Mouse (Mus musculus) embryonic facial prominence, embryonic 13.5 days (tissue): Measurements from ENCODE around the gene Erg. TPM values are rescaled to one million over a fixed set of nuclear protein-coding genes. Genes with fewer than 3 reads are reported as not detected.

ENCODE experiments used
- ATAC-seq: fragments of 200-750 bp; cut with Nextera tagmentation; 2 replicates; pipeline ENCODE4 v1.8.0; 2017; ENCODE audit warnings: low read depth; ENCODE audit not compliant: insufficient number of reproducible peaks, insufficient read depth, low FRiP score, low TSS enrichment
- H3K27ac ChIP-seq: fragments of 300-500 bp; sonication (generic); 2 replicates; pipeline ENCODE4 v1.5.1; 2015; ENCODE audit warnings: moderate library complexity, mild to moderate bottlenecking, inconsistent platforms
- H3K27me3 ChIP-seq: fragments of 300-500 bp; sonication (generic); 2 replicates; pipeline ENCODE4 v1.6.1; 2015; ENCODE audit warnings: mild to moderate bottlenecking, inconsistent platforms
- H3K36me3 ChIP-seq: fragments of 300-500 bp; sonication (generic); 2 replicates; pipeline ENCODE4 v1.6.1; 2015; ENCODE audit warnings: mild to moderate bottlenecking, inconsistent platforms
- H3K4me1 ChIP-seq: fragments of 300-500 bp; sonication (generic); 2 replicates; pipeline ENCODE4 v1.6.1; 2015; ENCODE audit warnings: inconsistent platforms
- H3K4me2 ChIP-seq: fragments of 300-500 bp; sonication (generic); 2 replicates; pipeline ENCODE4 v1.6.1; 2015; ENCODE audit warnings: moderate library complexity, mild to moderate bottlenecking, inconsistent platforms
- H3K4me3 ChIP-seq: fragments of 300-500 bp; sonication (generic); 2 replicates; pipeline ENCODE4 v1.5.1; 2015; ENCODE audit warnings: mild to moderate bottlenecking, inconsistent platforms
- H3K9ac ChIP-seq: fragments of 300-500 bp; sonication (generic); 2 replicates; pipeline ENCODE4 v1.6.1; 2015; ENCODE audit warnings: mild to moderate bottlenecking, inconsistent platforms
- H3K9me3 ChIP-seq: fragments of 300-500 bp; sonication (generic); 2 replicates; pipeline ENCODE4 v1.6.1; 2016; ENCODE audit warnings: inconsistent platforms
- WGBS: fragments of 180-500 bp; shearing (Covaris S2); methylation state at CpG from one replicate; pipeline ENCODE4 v1.1.7; 2015; ENCODE audit warnings: mixed read lengths; 5-methylcytosine and 5-hydroxymethylcytosine counted together
- polyA plus RNA-seq: library from polyadenylated mRNA; unstranded; fragments of >200 nt; fragmentation: Nextera tagmentation; extraction: Ambion mirVana; gene quantifications from 2 replicates; pipeline ENCODE4 v1.2.1, GENCODE M21; 2015

Erg gene
- polyA plus RNA-seq, 1 experiment from 2014 or later: 17.2 TPM

DNA sequence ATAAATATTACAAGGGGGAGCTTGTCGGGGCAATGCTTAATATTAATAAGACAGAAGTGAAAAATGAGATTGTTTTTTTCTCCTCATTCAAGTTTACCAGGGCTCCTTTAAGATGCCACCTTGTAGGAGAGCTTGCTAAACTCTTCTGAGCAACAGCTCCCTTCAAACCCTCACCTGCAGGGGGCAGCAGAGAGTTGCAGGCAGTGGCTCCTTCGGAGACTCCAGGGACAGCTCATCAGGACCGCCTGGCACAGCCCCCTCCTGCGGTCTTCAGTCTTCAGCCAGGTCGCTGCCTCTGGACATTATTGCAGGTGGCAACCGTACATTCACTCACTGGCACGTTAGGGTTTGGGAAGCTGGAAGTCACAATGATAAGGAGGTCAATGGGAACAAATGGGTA lies 18.9 kb upstream of the Erg start:
- Histone ChIP-seq H3K9me3 (no peaks in the 10 kb centered on the region), H3K27me3 (0 out of 2 replicates have a peak, but pooled peaks cover 7% of the 10 kb centered on the region), H3K4me1 (peaks cover 24% of the 10 kb centered on the region), H3K27ac (no peak overlapping the region), H3K9ac (no peak overlapping the region), H3K4me2 (no peak overlapping the region), H3K36me3 (no peaks in the 10 kb centered on the region), H3K4me3 (no peak overlapping the region)
- no peak for ATAC-seq
- WGBS: 28% methylated on average over 7 of the region's 7 CpGs

- H3K36me3 ChIP-seq: no peaks in the 10 kb centered on the region
- H3K9me3 ChIP-seq: no peaks in the 10 kb centered on the region
- H3K9ac ChIP-seq: no peak overlapping the region
- H3K4me2 ChIP-seq: 0 out of 2 replicates have a peak overlapping the region, but pooled peaks have one; percentile 14
- 9% methylated on average over 5 of the region's 5 CpGs for WGBS
- H3K4me3 ChIP-seq: no peak overlapping the region
- ATAC-seq: no peak
- H3K27ac ChIP-seq: peak overlapping the region; percentile 69
- H3K4me1 ChIP-seq: peaks cover 33% of the 10 kb centered on the region
- 0 out of 2 replicates have a peak, but pooled peaks cover 7% of the 10 kb centered on the region for H3K27me3 ChIP-seq
Observed at GRCm38 (mm10) chr16:95602504-95602903, 16.1 kb upstream of the Erg start.

GRCm38 (mm10) chr16:95601807-95602206 lies 15.4 kb upstream of the Erg start:
- WGBS: 33% methylated on average over 4 of the region's 4 CpGs
- ATAC-seq: no peak
- no peak overlapping the region for H3K4me3 ChIP-seq
- H3K9me3 ChIP-seq: no peaks in the 10 kb centered on the region
- no peak overlapping the region for H3K9ac ChIP-seq
- no peak overlapping the region for H3K4me2 ChIP-seq
- peaks cover 38% of the 10 kb centered on the region for H3K4me1 ChIP-seq
- no peaks in the 10 kb centered on the region for H3K36me3 ChIP-seq
- 0 out of 2 replicates have a peak, but pooled peaks cover 7% of the 10 kb centered on the region for H3K27me3 ChIP-seq
- peak overlapping the region; percentile 69 for H3K27ac ChIP-seq

GRCm38 (mm10) chr16:95601219-95601580 lies 14.8 kb upstream of the Erg start:
- Histone ChIP-seq H3K9me3 (no peaks in the 10 kb centered on the region), H3K27ac (no peak overlapping the region), H3K4me2 (no peak overlapping the region), H3K27me3 (peaks cover 5% of the 10 kb centered on the region; the same call in 1 of the 2 replicates), H3K4me1 (peaks cover 44% of the 10 kb centered on the region), H3K9ac (no peak overlapping the region), H3K4me3 (no peak overlapping the region), H3K36me3 (no peaks in the 10 kb centered on the region)
- WGBS: 80% methylated on average over 4 of the region's 4 CpGs
- ATAC-seq: no peak

DNA sequence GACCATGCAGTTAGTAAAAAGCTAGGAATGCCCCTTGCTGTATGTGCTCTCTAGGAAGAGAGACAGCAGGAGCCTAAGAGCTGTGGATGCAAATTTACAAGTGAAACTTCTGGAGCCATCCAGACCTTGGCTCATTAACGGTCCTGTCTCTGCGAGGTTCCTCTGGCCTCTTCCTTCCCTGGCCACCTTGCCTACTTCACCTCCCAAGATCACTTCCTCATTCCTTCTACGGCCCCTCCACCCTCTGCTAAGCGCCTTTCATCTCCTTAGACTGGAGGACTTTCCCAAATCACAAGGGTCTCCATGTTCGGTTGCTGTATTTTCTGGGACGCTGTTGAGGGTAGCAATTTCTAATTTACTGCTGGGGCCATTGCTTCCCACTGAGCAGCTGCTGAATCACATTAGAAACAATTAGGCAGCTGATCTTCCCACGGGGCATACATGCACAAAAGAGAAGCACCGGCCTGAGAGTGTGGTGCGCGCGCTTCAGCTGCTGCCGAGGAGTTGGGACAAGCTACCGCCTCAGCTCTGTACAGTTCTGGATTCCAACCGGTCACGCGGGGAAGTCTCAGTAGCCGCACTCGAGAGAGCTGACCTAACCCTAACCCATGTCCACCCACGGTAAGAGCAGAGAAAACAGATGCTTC lies 14.3 kb upstream of the Erg start:
- H3K4me2 ChIP-seq: no peak overlapping the region
- H3K9me3 ChIP-seq: no peaks in the 10 kb centered on the region
- ATAC-seq: no peak
- H3K4me1 ChIP-seq: peaks cover 48% of the 10 kb centered on the region
- WGBS: 76% methylated on average over 19 of the region's 19 CpGs
- H3K4me3 ChIP-seq: no peak overlapping the region
- H3K27ac ChIP-seq: no peak overlapping the region
- no peaks in the 10 kb centered on the region for H3K36me3 ChIP-seq
- peaks cover 5% of the 10 kb centered on the region; the same call in 1 of the 2 replicates for H3K27me3 ChIP-seq
- H3K9ac ChIP-seq: no peak overlapping the region

GRCm38 (mm10) chr16:95598930-95599329 lies 12.5 kb upstream of the Erg start:
- Histone ChIP-seq H3K9me3 (no peaks in the 10 kb centered on the region), H3K27me3 (no peaks in the 10 kb centered on the region; the same call in 1 of the 2 replicates), H3K4me3 (no peak overlapping the region), H3K4me2 (no peak overlapping the region), H3K36me3 (no peaks in the 10 kb centered on the region), H3K4me1 (peaks cover 48% of the 10 kb centered on the region), H3K9ac (no peak overlapping the region), H3K27ac (no peak overlapping the region)
- WGBS: 95% methylated on average over 4 of the region's 4 CpGs
- no peak for ATAC-seq

GRCm38 (mm10) chr16:95597578-95597951 lies 11.2 kb upstream of the Erg start:
- H3K27ac ChIP-seq: peak overlapping the region; percentile 70
- no peaks in the 10 kb centered on the region for H3K36me3 ChIP-seq

DNA sequence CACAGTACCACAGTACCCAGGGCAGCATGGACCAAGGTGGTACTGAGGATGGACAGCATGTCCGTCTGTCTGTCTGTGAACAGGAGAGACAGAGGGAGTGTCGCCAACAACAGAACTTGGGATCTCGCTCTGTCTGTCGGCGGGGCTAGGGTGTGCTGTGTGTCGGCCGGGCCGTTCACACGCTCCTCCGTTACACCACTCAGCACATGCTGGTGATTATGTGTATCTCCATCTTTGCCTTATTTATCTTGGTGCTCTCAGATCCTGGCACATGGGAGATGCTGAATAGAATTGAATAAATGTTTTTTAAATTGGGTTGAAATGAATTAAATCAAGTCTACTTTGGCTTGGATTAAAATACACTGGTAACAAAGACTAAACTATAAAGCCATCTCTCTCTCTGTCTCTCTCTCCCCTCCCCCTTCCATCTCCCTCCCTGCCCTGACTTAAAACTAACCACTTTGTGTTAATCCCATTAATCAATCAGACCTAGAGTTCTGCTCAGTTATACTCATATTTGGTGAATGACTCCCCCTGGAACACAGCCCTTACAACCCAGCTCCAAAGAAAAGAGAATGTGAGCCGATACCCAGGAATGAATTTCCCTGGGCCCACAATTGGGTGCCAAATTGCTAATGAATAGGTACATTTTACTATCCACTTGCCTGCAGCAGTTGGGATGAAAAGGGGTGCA lies 10.6 kb upstream of the Erg start:
- Histone ChIP-seq H3K27ac (peak overlapping the region; percentile 70), H3K36me3 (no peaks in the 10 kb centered on the region), H3K4me2 (no peak overlapping the region), H3K9ac (no peak overlapping the region), H3K4me3 (no peak overlapping the region), H3K9me3 (no peaks in the 10 kb centered on the region), H3K27me3 (peaks cover under 1% of the 10 kb centered on the region; the same call in 1 of the 2 replicates), H3K4me1 (peaks cover 38% of the 10 kb centered on the region)
- WGBS: 79% methylated on average over 11 of the region's 11 CpGs
- ATAC-seq: no peak

More at GRCm38 (mm10) chr16:95597578-95597951, 11.2 kb upstream of the Erg start:
- no peak overlapping the region for H3K4me3 ChIP-seq
- 38% methylated on average over 7 of the region's 7 CpGs for WGBS
- H3K9me3 ChIP-seq: no peaks in the 10 kb centered on the region
- no peak overlapping the region for H3K9ac ChIP-seq
- no peak overlapping the region for H3K4me2 ChIP-seq
- ATAC-seq: no peak
- peaks cover 43% of the 10 kb centered on the region for H3K4me1 ChIP-seq
- H3K27me3 ChIP-seq: no peaks in the 10 kb centered on the region; the same call in 1 of the 2 replicates

DNA sequence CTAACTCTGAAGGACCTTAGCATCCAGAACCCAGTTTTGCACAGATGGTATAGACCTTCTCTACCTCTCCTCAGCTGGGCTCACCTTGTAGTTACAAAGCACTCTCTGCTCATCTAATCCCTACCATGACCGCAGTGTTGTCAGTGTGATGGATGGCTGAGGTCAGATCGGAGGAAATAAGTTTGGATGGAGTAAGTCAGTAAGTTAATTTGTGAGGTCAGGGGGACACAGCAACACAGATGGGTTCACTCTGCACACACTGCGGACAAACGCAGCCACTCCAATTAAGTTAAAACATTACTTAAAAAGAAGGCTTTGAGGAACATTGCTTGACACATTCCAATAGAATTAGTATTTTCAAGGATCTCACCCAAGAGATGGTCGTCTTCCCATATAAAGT lies 2.5 kb upstream of the Erg start:
- Histone ChIP-seq H3K4me3 (no peak overlapping the region), H3K9me3 (0 out of 2 replicates have a peak, but pooled peaks cover 4% of the 10 kb centered on the region), H3K36me3 (no peaks in the 10 kb centered on the region), H3K4me2 (no peak overlapping the region), H3K4me1 (peaks cover 27% of the 10 kb centered on the region), H3K27me3 (peaks cover 52% of the 10 kb centered on the region), H3K27ac (no peak overlapping the region), H3K9ac (no peak overlapping the region)
- WGBS: 23% methylated on average over 5 of the region's 5 CpGs
- no peak for ATAC-seq

- ATAC-seq: no peak
Observed at GRCm38 (mm10) chr16:95586726-95587125, 333 bp upstream of the Erg start.

GRCm38 (mm10) chr16:95585541-95586310 lies 667 bp downstream of the Erg start:
- ATAC-seq: peak; percentile 80
- Histone ChIP-seq H3K4me1 (peaks cover 34% of the 10 kb centered on the region), H3K36me3 (no peaks in the 10 kb centered on the region), H3K9me3 (no peaks in the 10 kb centered on the region), H3K9ac (peak overlapping the region; percentile 70), H3K27me3 (peaks cover 75% of the 10 kb centered on the region), H3K4me2 (peak overlapping the region; percentile 90), H3K27ac (peak overlapping the region; percentile 86), H3K4me3 (peak overlapping the region; percentile 53)
- WGBS: under 1% methylated on average over 36 of the region's 36 CpGs

More at GRCm38 (mm10) chr16:95586726-95587125, 333 bp upstream of the Erg start:
- Histone ChIP-seq H3K9ac (peak overlapping the region; percentile 70; the same call in 1 of the 2 replicates), H3K36me3 (no peaks in the 10 kb centered on the region), H3K9me3 (0 out of 2 replicates have a peak, but pooled peaks cover 4% of the 10 kb centered on the region), H3K4me2 (peak overlapping the region; percentile 90), H3K4me3 (peak overlapping the region; percentile 53), H3K4me1 (peaks cover 27% of the 10 kb centered on the region), H3K27me3 (peaks cover 67% of the 10 kb centered on the region), H3K27ac (peak overlapping the region; percentile 86)
- WGBS: 5% methylated on average over 7 of the region's 7 CpGs
